Mouse (Mus musculus): ENCODE measurements at regions not wholly inside any gene's neighbourhood (a gene's known extent, or its start where the extent isn't known, plus 50 kb on each side); places are given as distances from the start of the nearest gene placed in this dataset.

GRCm38 (mm10) chr6:100083127-100083526 is 204.2 kb downstream of the Rybp start:
- Histone ChIP-seq H3K27ac (no peak overlapping the region), H3K4me3 (no peak overlapping the region), H3K27me3 (ENCODE audit: insufficient read depth, poor library complexity, severe bottlenecking) (peaks cover 40% of the 10 kb centered on the region), H3K36me3 (no peaks in the 10 kb centered on the region), H3K4me1 (peaks cover 14% of the 10 kb centered on the region), H3K9me3 (no peaks in the 10 kb centered on the region)
- DNase-seq (ENCODE audit: low spot score): no peak
- 81% methylated on average over 5 of the region's 5 CpGs for WGBS

DNA sequence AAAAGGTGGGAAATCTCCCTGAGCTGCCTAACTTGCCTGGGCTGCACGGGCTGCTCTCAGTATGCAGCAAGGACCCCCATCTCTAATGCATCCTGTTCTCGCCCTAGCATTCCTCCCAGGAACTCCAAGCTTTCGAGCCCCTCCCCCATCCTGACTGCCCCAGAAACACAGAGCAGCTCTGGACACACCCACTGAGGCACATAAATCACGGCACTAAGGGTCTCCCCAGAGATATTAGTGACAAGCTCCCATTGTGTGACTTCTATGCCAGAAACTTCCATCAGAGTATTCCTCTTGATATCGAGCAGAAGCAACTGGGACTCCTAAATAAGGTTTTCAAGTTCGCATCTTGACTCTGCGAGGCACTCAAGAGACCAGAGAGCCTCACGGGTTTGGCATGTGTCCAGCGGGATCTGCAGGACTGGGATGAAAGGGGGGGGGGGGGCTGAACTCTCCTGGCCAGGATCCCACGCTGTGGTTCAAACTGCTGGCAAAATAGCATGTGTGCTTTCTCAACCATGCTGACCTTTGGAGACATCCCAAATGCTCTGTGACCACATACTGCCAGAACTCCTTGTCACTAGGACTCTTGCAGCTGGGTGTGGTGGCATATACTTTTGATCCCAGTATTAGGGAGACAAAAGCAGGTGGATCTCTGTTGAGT is 212.5 kb downstream of the Rybp start:
- Histone ChIP-seq H3K9me3 (0 out of 2 replicates have a peak, but pooled peaks cover 2% of the 10 kb centered on the region), H3K27me3 (ENCODE audit: insufficient read depth, poor library complexity, severe bottlenecking) (peaks cover 62% of the 10 kb centered on the region), H3K36me3 (no peaks in the 10 kb centered on the region), H3K4me1 (peaks cover 21% of the 10 kb centered on the region), H3K27ac (peak overlapping the region; percentile 43; the same call in 1 of the 2 replicates), H3K4me3 (peak overlapping the region; percentile 19; the same call in 1 of the 2 replicates)
- 14% methylated on average over 10 of the region's 10 CpGs for WGBS
- DNase-seq (ENCODE audit: low spot score): no peak

- WGBS: 59% methylated on average over 6 of the region's 6 CpGs
- H3K27ac ChIP-seq: no peak overlapping the region
- no peak overlapping the region for H3K4me3 ChIP-seq
- peaks cover 80% of the 10 kb centered on the region for H3K27me3 ChIP-seq (ENCODE audit: insufficient read depth, poor library complexity, severe bottlenecking)
- 0 out of 2 replicates have a peak, but pooled peaks cover 2% of the 10 kb centered on the region for H3K9me3 ChIP-seq
- peaks cover 21% of the 10 kb centered on the region for H3K4me1 ChIP-seq
- H3K36me3 ChIP-seq: no peaks in the 10 kb centered on the region
- DNase-seq (ENCODE audit: low spot score): no peak
These were observed 214.9 kb downstream of the Rybp start for GRCm38 (mm10) chr6:100072261-100072968.

DNA sequence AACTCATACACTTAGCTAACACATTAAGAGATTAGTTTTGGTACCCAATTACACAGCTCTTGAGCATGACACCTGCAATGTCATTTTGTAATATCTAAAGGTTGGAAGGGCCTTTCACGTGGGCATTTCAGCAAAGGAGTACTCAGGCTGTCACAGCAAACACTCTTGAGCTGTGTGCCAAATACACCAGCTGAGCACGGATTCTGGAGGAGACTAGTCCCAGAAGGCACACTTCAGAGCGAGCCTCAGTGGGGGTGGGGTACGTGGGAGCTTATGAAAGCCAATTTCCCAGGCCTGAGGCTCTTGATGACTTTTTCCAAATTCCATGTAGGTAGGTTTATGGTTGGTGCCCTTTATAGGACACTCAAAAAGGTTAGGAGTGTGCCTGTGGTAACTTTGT is 218.1 kb downstream of the Rybp start:
- 0 out of 2 replicates have a peak, but pooled peaks cover 8% of the 10 kb centered on the region for H3K4me1 ChIP-seq
- H3K27me3 ChIP-seq (ENCODE audit: insufficient read depth, poor library complexity, severe bottlenecking): peaks cover 78% of the 10 kb centered on the region
- no peaks in the 10 kb centered on the region for H3K9me3 ChIP-seq
- 78% methylated on average over 4 of the region's 4 CpGs for WGBS
- H3K4me3 ChIP-seq: no peak overlapping the region
- no peak for DNase-seq (ENCODE audit: low spot score)
- no peak overlapping the region for H3K27ac ChIP-seq
- no peaks in the 10 kb centered on the region for H3K36me3 ChIP-seq

DNA sequence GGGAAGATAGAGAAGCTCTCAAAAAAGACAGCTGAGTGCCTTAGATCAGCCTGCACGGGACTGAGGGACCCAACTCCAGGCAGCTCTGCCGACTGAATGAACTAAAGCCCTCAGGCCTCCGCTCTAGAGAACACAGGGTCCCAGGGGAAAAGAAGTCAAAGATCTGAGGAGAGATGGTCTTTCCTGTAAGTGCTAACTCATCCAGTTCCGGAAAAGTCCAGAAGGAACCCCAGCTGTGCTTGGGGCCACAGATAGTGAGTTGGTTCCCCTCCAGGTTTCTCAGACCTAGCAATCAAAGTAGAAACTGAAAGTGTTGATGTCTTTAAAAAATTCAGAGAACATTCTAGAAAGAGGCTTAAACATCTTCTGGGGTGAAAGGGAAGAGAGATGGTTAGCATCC is 220.0 kb downstream of the Rybp start:
- WGBS: 70% methylated on average over 4 of the region's 4 CpGs
- Histone ChIP-seq H3K9me3 (no peaks in the 10 kb centered on the region), H3K27ac (no peak overlapping the region), H3K27me3 (ENCODE audit: insufficient read depth, poor library complexity, severe bottlenecking) (peaks cover 80% of the 10 kb centered on the region), H3K36me3 (no peaks in the 10 kb centered on the region), H3K4me3 (no peak overlapping the region), H3K4me1 (0 out of 2 replicates have a peak, but pooled peaks cover under 1% of the 10 kb centered on the region)
- no peak for DNase-seq (ENCODE audit: low spot score)

- Histone ChIP-seq H3K4me1 (no peaks in the 10 kb centered on the region), H3K4me3 (no peak overlapping the region), H3K9me3 (no peaks in the 10 kb centered on the region), H3K27me3 (ENCODE audit: insufficient read depth, poor library complexity, severe bottlenecking) (peaks cover 83% of the 10 kb centered on the region), H3K36me3 (no peaks in the 10 kb centered on the region), H3K27ac (no peak overlapping the region)
- WGBS: 72% methylated on average over 3 of the region's 3 CpGs
- DNase-seq (ENCODE audit: low spot score): no peak
These were observed 221.7 kb downstream of the Rybp start for GRCm38 (mm10) chr6:100065586-100065985.

GRCm38 (mm10) chr6:100062961-100063360 is 224.3 kb downstream of the Rybp start:
- WGBS: 78% methylated on average over 8 of the region's 8 CpGs
- H3K27me3 ChIP-seq (ENCODE audit: insufficient read depth, poor library complexity, severe bottlenecking): peaks cover 86% of the 10 kb centered on the region
- H3K36me3 ChIP-seq: no peaks in the 10 kb centered on the region
- H3K27ac ChIP-seq: no peak overlapping the region
- no peak overlapping the region for H3K4me3 ChIP-seq
- peaks cover 5% of the 10 kb centered on the region for H3K4me1 ChIP-seq
- DNase-seq (ENCODE audit: low spot score): no peak
- H3K9me3 ChIP-seq: no peaks in the 10 kb centered on the region

DNA sequence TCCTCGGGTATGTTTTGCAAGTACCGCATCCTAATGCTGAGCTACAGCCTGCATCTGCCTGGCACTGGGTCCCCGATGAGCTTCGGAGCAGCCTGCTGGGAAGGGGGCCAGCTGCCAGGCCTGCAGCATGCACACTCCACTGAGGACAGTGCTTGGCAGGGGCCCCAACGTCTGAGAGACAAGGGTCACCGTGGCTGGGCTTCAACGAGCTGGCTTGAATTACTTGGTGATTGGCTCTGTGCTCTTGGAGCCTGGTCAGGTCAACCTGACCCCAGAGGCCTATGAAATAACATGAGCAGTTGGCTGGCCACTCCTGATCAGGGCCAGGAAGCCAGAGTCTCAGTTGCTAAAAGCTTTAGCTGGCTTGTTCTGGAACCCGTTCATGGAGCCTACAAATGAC is 227.5 kb downstream of the Rybp start:
- no peak for DNase-seq (ENCODE audit: low spot score)
- Histone ChIP-seq H3K4me1 (peaks cover 5% of the 10 kb centered on the region), H3K27me3 (ENCODE audit: insufficient read depth, poor library complexity, severe bottlenecking) (peaks cover 98% of the 10 kb centered on the region), H3K9me3 (no peaks in the 10 kb centered on the region), H3K27ac (no peak overlapping the region), H3K36me3 (no peaks in the 10 kb centered on the region), H3K4me3 (no peak overlapping the region)
- WGBS: 63% methylated on average over 8 of the region's 8 CpGs

DNA sequence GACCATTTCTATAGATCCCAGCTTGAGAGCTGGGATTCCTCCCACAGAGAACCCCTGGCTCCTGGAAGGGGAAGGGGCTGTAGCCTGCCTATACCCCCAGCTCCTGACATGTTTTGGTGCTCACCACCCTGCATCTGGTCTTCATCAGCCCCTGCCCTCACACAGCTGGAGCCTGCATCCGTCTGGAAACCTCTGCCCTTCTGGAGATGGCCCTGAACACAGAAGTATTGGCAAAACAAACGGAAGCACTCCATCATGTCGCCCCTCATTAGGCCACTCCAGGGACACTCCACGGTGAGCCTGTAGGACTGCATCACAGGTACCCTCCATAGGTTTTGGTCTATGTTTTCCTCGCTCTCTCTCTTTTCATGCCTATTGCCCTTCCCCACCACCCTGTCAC is 231.3 kb downstream of the Rybp start:
- H3K4me1 ChIP-seq: peaks cover 23% of the 10 kb centered on the region
- peaks cover 100% of the 10 kb centered on the region for H3K27me3 ChIP-seq (ENCODE audit: insufficient read depth, poor library complexity, severe bottlenecking)
- H3K4me3 ChIP-seq: no peak overlapping the region
- 62% methylated on average over 5 of the region's 5 CpGs for WGBS
- no peaks in the 10 kb centered on the region for H3K36me3 ChIP-seq
- no peak overlapping the region for H3K27ac ChIP-seq
- no peaks in the 10 kb centered on the region for H3K9me3 ChIP-seq
- DNase-seq (ENCODE audit: low spot score): no peak

- Histone ChIP-seq H3K4me3 (no peak overlapping the region), H3K27ac (no peak overlapping the region), H3K9me3 (no peaks in the 10 kb centered on the region), H3K27me3 (ENCODE audit: insufficient read depth, poor library complexity, severe bottlenecking) (peaks cover 100% of the 10 kb centered on the region), H3K36me3 (no peaks in the 10 kb centered on the region), H3K4me1 (peaks cover 17% of the 10 kb centered on the region)
- 55% methylated on average over 8 of the region's 8 CpGs for WGBS
- no peak for DNase-seq (ENCODE audit: low spot score)
These were observed 234.1 kb downstream of the Rybp start for GRCm38 (mm10) chr6:100052955-100053795.

DNA sequence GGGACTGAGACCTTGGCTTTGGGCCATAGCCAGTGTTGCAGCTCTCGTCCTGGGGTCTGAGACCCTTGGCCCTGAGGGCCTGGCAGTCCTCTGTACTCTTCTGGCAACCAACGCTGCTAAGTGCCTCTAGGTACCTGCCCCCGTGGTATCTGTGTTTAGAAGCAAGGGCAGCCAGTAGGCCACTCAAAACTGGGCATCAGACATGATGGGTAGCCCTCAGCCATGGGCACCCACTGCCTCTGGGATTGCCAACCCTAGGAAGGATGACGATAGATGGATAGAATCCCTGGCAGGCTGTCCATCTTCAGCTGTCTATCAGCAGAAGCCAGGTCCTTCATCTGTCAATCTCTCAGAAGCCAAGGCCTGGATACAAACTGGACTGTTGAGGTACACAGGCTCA is 234.9 kb downstream of the Rybp start:
- peaks cover 17% of the 10 kb centered on the region for H3K4me1 ChIP-seq
- H3K27me3 ChIP-seq (ENCODE audit: insufficient read depth, poor library complexity, severe bottlenecking): peaks cover 100% of the 10 kb centered on the region
- H3K27ac ChIP-seq: no peak overlapping the region
- H3K4me3 ChIP-seq: no peak overlapping the region
- H3K9me3 ChIP-seq: no peaks in the 10 kb centered on the region
- H3K36me3 ChIP-seq: no peaks in the 10 kb centered on the region
- no peak for DNase-seq (ENCODE audit: low spot score)
- WGBS: 80% methylated on average over 4 of the region's 4 CpGs

DNA sequence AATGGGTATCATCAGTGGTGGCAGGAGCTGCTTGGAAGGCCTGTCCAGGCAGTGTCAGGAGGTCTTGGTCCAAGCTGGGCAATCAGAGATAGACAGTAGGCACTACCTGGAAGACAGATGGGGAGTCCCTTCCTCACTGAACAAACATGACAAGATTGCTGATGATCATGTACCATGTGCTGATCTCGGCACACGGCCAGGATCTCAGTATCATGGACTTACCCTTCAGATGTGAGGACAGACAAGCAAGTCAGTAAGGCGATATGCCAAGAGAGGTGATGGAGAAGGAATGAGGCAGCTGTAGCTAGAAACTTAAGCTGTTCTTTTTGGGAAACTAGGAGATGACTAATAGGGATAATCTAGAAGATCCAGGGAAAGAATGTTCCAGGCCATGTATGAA is 238.2 kb downstream of the Rybp start:
- H3K36me3 ChIP-seq: no peaks in the 10 kb centered on the region
- DNase-seq (ENCODE audit: low spot score): no peak
- H3K27ac ChIP-seq: no peak overlapping the region
- 80% methylated on average over 3 of the region's 3 CpGs for WGBS
- peaks cover 100% of the 10 kb centered on the region for H3K27me3 ChIP-seq (ENCODE audit: insufficient read depth, poor library complexity, severe bottlenecking)
- H3K4me1 ChIP-seq: peaks cover 27% of the 10 kb centered on the region
- H3K9me3 ChIP-seq: no peaks in the 10 kb centered on the region
- no peak overlapping the region for H3K4me3 ChIP-seq

Measured in heart, embryonic 10.5 days (tissue).